Mouse (Mus musculus) neural tube, embryonic 15.5 days (tissue): Measurements from ENCODE around the gene Dapp1. TPM values are rescaled to one million over a fixed set of nuclear protein-coding genes. Genes with fewer than 3 reads are reported as not detected.

Source experiments
- ATAC-seq: fragments of 200-750 bp; cut with Nextera tagmentation; 2 replicates; pipeline ENCODE4 v1.8.0; 2017; ENCODE audit warnings: mild to moderate bottlenecking, moderate TSS enrichment, moderate library complexity; ENCODE audit not compliant: low FRiP score
- H3K27ac ChIP-seq: fragments of 300-500 bp; sonication (generic); replicated peaks from 2 replicates; pipeline ENCODE4 v1.5.1; 2015; ENCODE audit warnings: mild to moderate bottlenecking, inconsistent platforms
- H3K27me3 ChIP-seq: fragments of 300-500 bp; sonication (generic); replicated peaks from 2 replicates; pipeline ENCODE4 v1.6.1; 2015; ENCODE audit warnings: inconsistent platforms
- H3K36me3 ChIP-seq: fragments of 300-500 bp; sonication (generic); 2 replicates; pipeline ENCODE4 v1.6.1; 2015; ENCODE audit warnings: inconsistent platforms
- H3K4me1 ChIP-seq: fragments of 300-500 bp; sonication (generic); 2 replicates; pipeline ENCODE4 v1.6.1; 2015; ENCODE audit warnings: inconsistent platforms
- H3K4me2 ChIP-seq: fragments of 300-500 bp; sonication (generic); 2 replicates; pipeline ENCODE4 v1.6.1; 2015; ENCODE audit warnings: inconsistent platforms, mild to moderate bottlenecking, moderate library complexity
- H3K4me3 ChIP-seq: fragments of 300-500 bp; sonication (generic); replicated peaks from 2 replicates; pipeline ENCODE4 v1.5.1; 2015; ENCODE audit warnings: mild to moderate bottlenecking, inconsistent platforms
- H3K9ac ChIP-seq: fragments of 300-500 bp; sonication (generic); replicated peaks from 2 replicates; pipeline ENCODE4 v1.6.1; 2015; ENCODE audit warnings: mild to moderate bottlenecking, inconsistent platforms
- H3K9me3 ChIP-seq: fragments of 300-500 bp; sonication (generic); replicated peaks from 2 replicates; pipeline ENCODE4 v1.6.1; 2016; ENCODE audit warnings: inconsistent platforms
- WGBS: fragments of 180-500 bp; shearing (Covaris S2); methylation state at CpG from one replicate; pipeline ENCODE4 v1.1.7; 2015; ENCODE audit warnings: mixed read lengths; 5-methylcytosine and 5-hydroxymethylcytosine counted together
- polyA plus RNA-seq: library from polyadenylated mRNA; unstranded; fragments of >200 nt; fragmentation: Nextera tagmentation; extraction: Ambion mirVana; gene quantifications from 2 replicates; pipeline ENCODE4 v1.2.1, GENCODE M21; 2015

Dapp1 gene
- polyA plus RNA-seq, 1 experiment from 2014 or later, result 1.5 TPM

- H3K4me2 ChIP-seq, result no peak overlapping the region
- no peak for ATAC-seq
- H3K27me3 ChIP-seq, result no peaks in the 10 kb centered on the region
- H3K9me3 ChIP-seq, result no peaks in the 10 kb centered on the region
- 73% methylated on average over 2 of the region's 2 CpGs for WGBS
- peaks cover 8% of the 10 kb centered on the region; the same call in 1 of the 2 replicates for H3K36me3 ChIP-seq
- H3K9ac ChIP-seq, result no peak overlapping the region
- H3K4me3 ChIP-seq, result no peak overlapping the region
- peaks cover 10% of the 10 kb centered on the region for H3K4me1 ChIP-seq
- H3K27ac ChIP-seq, result no peak overlapping the region
Observed at GRCm38 (mm10) chr3:137913093-137913492, 68.3 kb downstream of the Dapp1 start.

- Histone ChIP-seq H3K36me3 (peaks cover 34% of the 10 kb centered on the region), H3K27ac (no peak overlapping the region), H3K9me3 (no peaks in the 10 kb centered on the region), H3K27me3 (no peaks in the 10 kb centered on the region), H3K4me2 (no peak overlapping the region), H3K9ac (no peak overlapping the region), H3K4me3 (no peak overlapping the region), H3K4me1 (no peaks in the 10 kb centered on the region)
- 59% methylated on average over 10 of the region's 10 CpGs for WGBS
- no peak for ATAC-seq
Observed at GRCm38 (mm10) chr3:137900149-137900548, 81.2 kb downstream of the Dapp1 start.

- H3K4me3 ChIP-seq, result no peak overlapping the region
- 89% methylated on average over 5 of the region's 5 CpGs for WGBS
- H3K4me1 ChIP-seq, result no peaks in the 10 kb centered on the region
- no peaks in the 10 kb centered on the region for H3K27me3 ChIP-seq
- H3K9ac ChIP-seq, result no peak overlapping the region
- no peaks in the 10 kb centered on the region for H3K9me3 ChIP-seq
- H3K4me2 ChIP-seq, result no peak overlapping the region
- H3K27ac ChIP-seq, result no peak overlapping the region
- H3K36me3 ChIP-seq, result peaks cover 35% of the 10 kb centered on the region
- ATAC-seq, result no peak
Observed at GRCm38 (mm10) chr3:137897685-137898084, 83.7 kb downstream of the Dapp1 start.

GRCm38 (mm10) chr3:137896867-137897266, 84.5 kb downstream of the Dapp1 start:
- no peak overlapping the region for H3K27ac ChIP-seq
- H3K4me2 ChIP-seq, result no peak overlapping the region
- peaks cover 28% of the 10 kb centered on the region for H3K36me3 ChIP-seq
- WGBS, result 94% methylated on average over 3 of the region's 3 CpGs
- H3K4me3 ChIP-seq, result no peak overlapping the region
- H3K27me3 ChIP-seq, result no peaks in the 10 kb centered on the region
- H3K4me1 ChIP-seq, result no peaks in the 10 kb centered on the region
- no peak for ATAC-seq
- no peaks in the 10 kb centered on the region for H3K9me3 ChIP-seq
- H3K9ac ChIP-seq, result no peak overlapping the region

- H3K27ac ChIP-seq, result no peak overlapping the region
- no peaks in the 10 kb centered on the region for H3K4me1 ChIP-seq
- H3K36me3 ChIP-seq, result peaks cover 26% of the 10 kb centered on the region
- no peaks in the 10 kb centered on the region for H3K27me3 ChIP-seq
- H3K4me2 ChIP-seq, result no peak overlapping the region
- 58% methylated on average over 4 of the region's 4 CpGs for WGBS
- H3K9ac ChIP-seq, result no peak overlapping the region
- no peak overlapping the region for H3K4me3 ChIP-seq
- no peaks in the 10 kb centered on the region for H3K9me3 ChIP-seq
- ATAC-seq, result no peak
Observed at GRCm38 (mm10) chr3:137896386-137896785, 85.0 kb downstream of the Dapp1 start.

GRCm38 (mm10) chr3:137895196-137895595, 86.1 kb downstream of the Dapp1 start:
- WGBS, result 94% methylated on average over 3 of the region's 3 CpGs
- H3K4me1 ChIP-seq, result no peaks in the 10 kb centered on the region
- no peak overlapping the region for H3K27ac ChIP-seq
- no peak overlapping the region for H3K4me3 ChIP-seq
- H3K36me3 ChIP-seq, result peaks cover 26% of the 10 kb centered on the region
- H3K27me3 ChIP-seq, result no peaks in the 10 kb centered on the region
- no peak overlapping the region for H3K9ac ChIP-seq
- no peaks in the 10 kb centered on the region for H3K9me3 ChIP-seq
- no peak overlapping the region for H3K4me2 ChIP-seq
- no peak for ATAC-seq

GRCm38 (mm10) chr3:137893789-137894188, 87.6 kb downstream of the Dapp1 start:
- 86% methylated on average over 4 of the region's 4 CpGs for WGBS
- no peak overlapping the region for H3K4me3 ChIP-seq
- no peak for ATAC-seq
- H3K27ac ChIP-seq, result no peak overlapping the region
- no peaks in the 10 kb centered on the region for H3K4me1 ChIP-seq
- no peak overlapping the region for H3K9ac ChIP-seq
- H3K9me3 ChIP-seq, result no peaks in the 10 kb centered on the region
- H3K27me3 ChIP-seq, result no peaks in the 10 kb centered on the region
- no peak overlapping the region for H3K4me2 ChIP-seq
- H3K36me3 ChIP-seq, result peaks cover 37% of the 10 kb centered on the region

- Histone ChIP-seq H3K4me2 (no peak overlapping the region), H3K27me3 (no peaks in the 10 kb centered on the region), H3K4me3 (no peak overlapping the region), H3K9ac (no peak overlapping the region), H3K36me3 (peaks cover 33% of the 10 kb centered on the region), H3K4me1 (no peaks in the 10 kb centered on the region), H3K27ac (no peak overlapping the region), H3K9me3 (no peaks in the 10 kb centered on the region)
- 90% methylated on average over 4 of the region's 4 CpGs for WGBS
- ATAC-seq, result no peak
Observed at GRCm38 (mm10) chr3:137892118-137892517, 89.2 kb downstream of the Dapp1 start.

- Histone ChIP-seq H3K27ac (no peak overlapping the region), H3K4me2 (no peak overlapping the region), H3K4me3 (no peak overlapping the region), H3K9me3 (no peaks in the 10 kb centered on the region), H3K36me3 (peaks cover 33% of the 10 kb centered on the region), H3K4me1 (no peaks in the 10 kb centered on the region), H3K27me3 (no peaks in the 10 kb centered on the region), H3K9ac (no peak overlapping the region)
- ATAC-seq, result no peak
- 83% methylated on average over 3 of the region's 3 CpGs for WGBS
Observed at GRCm38 (mm10) chr3:137891089-137891488, 90.3 kb downstream of the Dapp1 start.

GRCm38 (mm10) chr3:137887961-137888360, 93.4 kb downstream of the Dapp1 start:
- no peak overlapping the region for H3K9ac ChIP-seq
- H3K36me3 ChIP-seq, result peaks cover 16% of the 10 kb centered on the region
- H3K4me2 ChIP-seq, result no peak overlapping the region
- no peak overlapping the region for H3K4me3 ChIP-seq
- H3K27ac ChIP-seq, result no peak overlapping the region
- 70% methylated on average over 7 of the region's 7 CpGs for WGBS
- H3K9me3 ChIP-seq, result no peaks in the 10 kb centered on the region
- ATAC-seq, result no peak
- H3K27me3 ChIP-seq, result no peaks in the 10 kb centered on the region
- no peaks in the 10 kb centered on the region for H3K4me1 ChIP-seq

- Histone ChIP-seq H3K4me3 (no peak overlapping the region), H3K27ac (no peak overlapping the region), H3K4me1 (no peaks in the 10 kb centered on the region), H3K27me3 (no peaks in the 10 kb centered on the region), H3K9me3 (no peaks in the 10 kb centered on the region), H3K4me2 (no peak overlapping the region), H3K9ac (no peak overlapping the region), H3K36me3 (0 out of 2 replicates have a peak, but pooled peaks cover 6% of the 10 kb centered on the region)
- no peak for ATAC-seq
- WGBS, result 98% methylated on average over 5 of the region's 5 CpGs
Observed at GRCm38 (mm10) chr3:137881093-137881492, 100.3 kb downstream of the Dapp1 start.
